Mouse (Mus musculus): ENCODE data around the gene Lrrc45. TPM values are rescaled to one million over a fixed set of nuclear protein-coding genes. Genes with fewer than 3 reads are reported as not detected.
"Not testable (repeated sequence)": the region's sequence is repeated elsewhere in the genome, so short reads cannot be mapped to it uniquely, and the experiment has no call there.

Gene Lrrc45
- total RNA-seq, 2 experiments from 2014 or later: 61.4 to 62.3 TPM

DNA sequence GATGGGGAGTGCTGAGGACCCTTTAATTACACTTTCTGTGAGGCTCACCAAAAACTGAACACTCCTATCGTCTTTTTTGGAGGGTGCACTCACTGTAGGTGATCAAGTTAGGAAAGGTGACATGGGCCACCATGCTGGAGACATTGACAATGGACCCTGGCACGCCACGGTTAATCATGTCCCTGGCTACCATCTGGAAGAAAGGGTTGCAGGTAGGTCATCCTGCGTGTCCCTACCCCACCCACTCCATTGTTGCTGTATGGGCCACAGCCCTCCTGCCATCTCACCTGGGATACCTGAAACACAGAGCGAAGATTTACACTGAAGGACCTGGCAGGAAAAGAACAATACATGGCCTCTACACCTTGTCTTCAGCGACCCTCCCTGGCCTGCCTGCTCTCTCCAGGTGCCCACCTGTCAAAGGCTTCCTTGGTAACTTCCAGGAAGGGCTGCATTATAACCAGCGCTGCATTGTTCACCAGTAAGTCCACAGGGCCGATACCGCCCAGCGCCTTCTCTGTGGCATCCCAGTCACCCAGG is 16.7 kb downstream of the Lrrc45 start:
- no peak for TF ChIP-seq CTCF (IDR thresholded peaks at IDR 0.05)
- intact Hi-C loops (cut with DNase I): no loop called here

DNA sequence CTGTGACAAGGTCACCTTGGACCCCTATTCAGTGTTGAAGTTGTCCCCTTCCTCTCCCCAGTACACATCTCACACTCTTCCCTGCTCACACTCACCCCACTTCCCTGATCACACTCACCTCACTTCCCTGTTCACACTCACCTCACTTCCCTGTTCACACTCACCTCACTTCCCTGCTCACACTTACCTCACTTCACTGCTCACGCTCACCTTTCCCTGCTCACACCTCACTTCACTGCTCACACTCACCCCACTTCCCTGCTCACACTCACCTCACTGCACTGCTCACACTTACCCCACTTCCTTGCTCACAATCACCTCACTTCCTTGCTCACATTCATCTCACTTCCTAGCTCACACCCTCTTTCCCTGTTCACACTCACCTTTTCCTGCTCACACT is 17.7 kb downstream of the Lrrc45 start:
- DNase-seq (ENCODE audit: extremely low spot score in 1 of 2, low spot score in 2 of 2): no peak
- no peak for TF ChIP-seq CTCF (IDR thresholded peaks at IDR 0.05)
- intact Hi-C loops (cut with DNase I): no loop called here
- no peak overlapping the region for H3K27ac ChIP-seq
- H3K4me3 ChIP-seq: no peak overlapping the region

More for the DNA sequence above, 16.7 kb downstream of the Lrrc45 start:
- Histone ChIP-seq H3K27ac (no peak overlapping the region), H3K4me3 (no peak overlapping the region)
- no peak for DNase-seq (ENCODE audit: extremely low spot score in 1 of 2, low spot score in 2 of 2)

DNA sequence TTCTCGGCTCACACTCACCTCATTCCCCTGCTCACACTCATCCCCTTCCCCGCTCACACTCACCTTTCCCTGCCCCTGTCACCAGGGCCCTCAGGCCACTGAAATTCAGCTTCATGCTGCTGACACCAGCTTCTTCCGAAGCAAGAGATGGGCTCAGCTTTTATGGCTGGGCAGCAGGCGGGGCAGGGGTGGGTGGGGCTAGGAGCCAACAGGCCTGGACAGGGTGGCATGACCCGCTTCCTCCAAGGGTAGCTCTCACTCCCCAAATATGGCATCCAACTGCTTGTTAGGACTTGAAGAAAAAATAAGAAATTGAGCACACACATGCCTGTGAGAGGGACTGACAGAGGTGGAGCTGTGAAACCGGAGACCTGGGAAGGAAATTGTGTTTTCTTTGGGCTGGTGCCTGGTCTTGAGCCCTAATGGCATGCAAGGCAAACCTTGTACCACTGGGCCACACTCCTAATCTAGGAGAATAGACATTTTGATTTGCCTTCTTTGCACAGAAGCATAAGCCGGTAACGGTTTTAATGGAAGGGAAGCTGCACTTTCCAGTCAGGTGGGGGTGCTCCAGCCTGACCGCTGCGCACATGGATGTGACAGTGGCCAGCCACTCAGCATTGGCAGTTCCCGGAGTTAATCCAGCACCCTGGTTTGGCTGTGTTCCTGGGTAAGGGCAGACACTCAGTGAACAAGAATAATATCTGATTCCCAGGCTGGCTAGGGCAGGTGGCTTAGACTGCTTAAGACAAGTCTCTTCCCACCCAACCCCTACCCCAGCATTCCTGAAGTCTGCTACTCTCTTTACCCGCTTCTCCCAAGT is 18.3 kb downstream of the Lrrc45 start, which contains the start of gene Cbr2:
Gene Cbr2 (minus strand): TSS at position 257 of the 823 bp plus-strand sequence.
- intact Hi-C loops (cut with DNase I): no loop called here
- H3K27ac ChIP-seq: no peak within 1 kb of the TSS
- no peak for TF ChIP-seq CTCF (IDR thresholded peaks at IDR 0.05)
- H3K4me3 ChIP-seq: no peak within 1 kb of the TSS
- no peak for DNase-seq (ENCODE audit: extremely low spot score in 1 of 2, low spot score in 2 of 2)

DNA sequence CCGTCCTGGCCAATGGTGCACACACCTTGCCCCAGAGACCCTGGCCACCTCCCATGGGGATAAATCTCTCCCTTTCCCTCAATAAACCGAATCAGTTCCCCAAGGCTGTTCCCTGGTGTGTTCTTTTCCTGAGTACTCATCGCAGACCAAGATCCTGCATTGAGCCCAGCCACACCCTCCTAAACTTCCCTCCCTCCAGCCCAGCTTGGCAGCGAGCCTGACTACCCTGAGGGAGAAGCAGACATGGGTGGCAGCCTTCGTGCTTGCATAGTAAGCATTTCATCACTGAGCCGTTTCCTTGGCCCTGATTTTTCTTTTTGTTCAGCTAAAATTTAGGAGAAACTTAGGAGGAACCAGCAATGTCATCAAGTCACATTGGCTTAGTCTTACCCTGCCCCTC is 19.8 kb downstream of the Lrrc45 start:
- intact Hi-C loops (cut with DNase I): no loop called here
- TF ChIP-seq CTCF (IDR thresholded peaks at IDR 0.05): no peak
- Histone ChIP-seq H3K27ac (no peak overlapping the region), H3K4me3 (no peak overlapping the region)
- no peak for DNase-seq (ENCODE audit: extremely low spot score in 1 of 2, low spot score in 2 of 2)

DNA sequence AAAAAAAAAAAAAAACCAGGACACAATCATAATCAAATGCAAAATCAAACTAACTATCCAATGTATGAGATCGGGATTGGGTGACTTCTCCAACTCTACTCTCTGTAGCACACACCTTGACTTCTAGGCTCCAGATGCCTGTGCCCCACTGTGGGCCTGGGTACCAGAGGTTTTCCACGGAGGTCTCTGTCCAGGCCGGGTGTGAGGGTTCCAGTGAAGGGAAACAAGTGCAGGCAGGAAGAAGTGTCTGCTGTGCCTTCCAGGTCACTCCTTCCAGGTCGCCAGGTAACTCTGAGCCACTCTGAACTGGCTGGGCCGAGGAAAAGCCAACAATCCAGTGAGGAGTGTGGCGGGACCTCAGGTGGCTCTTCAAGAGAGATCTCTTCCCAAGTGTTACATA is 22.7 kb downstream of the Lrrc45 start:
- H3K27ac ChIP-seq: no peak overlapping the region
- no peak for TF ChIP-seq CTCF (IDR thresholded peaks at IDR 0.05)
- intact Hi-C loops (cut with DNase I): no loop called here
- H3K4me3 ChIP-seq: no peak overlapping the region
- no peak for DNase-seq (ENCODE audit: extremely low spot score in 1 of 2, low spot score in 2 of 2)

DNA sequence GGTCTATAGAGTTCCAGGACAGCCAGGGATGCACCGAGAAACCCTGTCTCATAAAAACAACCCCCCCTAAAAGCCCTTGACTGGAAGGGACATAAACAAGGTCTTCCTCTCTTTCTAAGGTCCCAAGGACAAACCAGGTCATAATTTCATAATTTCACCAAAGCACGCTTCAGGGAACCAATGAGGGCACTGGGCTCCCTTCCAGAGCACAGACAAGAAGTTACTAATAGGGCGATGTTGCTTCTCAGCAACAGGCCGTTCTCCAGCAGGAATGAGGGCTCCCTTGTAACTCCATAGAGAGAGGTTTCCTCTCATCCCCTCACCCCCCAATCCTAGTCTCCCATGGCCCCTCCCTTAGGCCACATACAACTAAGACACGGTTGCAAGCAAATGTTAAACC is 27.3 kb downstream of the Lrrc45 start:
- no peak for TF ChIP-seq CTCF (IDR thresholded peaks at IDR 0.05)
- no peak for DNase-seq (ENCODE audit: extremely low spot score in 1 of 2, low spot score in 2 of 2)
- H3K4me3 ChIP-seq: no peak overlapping the region
- intact Hi-C loops (cut with DNase I): no loop called here
- H3K27ac ChIP-seq: no peak overlapping the region

DNA sequence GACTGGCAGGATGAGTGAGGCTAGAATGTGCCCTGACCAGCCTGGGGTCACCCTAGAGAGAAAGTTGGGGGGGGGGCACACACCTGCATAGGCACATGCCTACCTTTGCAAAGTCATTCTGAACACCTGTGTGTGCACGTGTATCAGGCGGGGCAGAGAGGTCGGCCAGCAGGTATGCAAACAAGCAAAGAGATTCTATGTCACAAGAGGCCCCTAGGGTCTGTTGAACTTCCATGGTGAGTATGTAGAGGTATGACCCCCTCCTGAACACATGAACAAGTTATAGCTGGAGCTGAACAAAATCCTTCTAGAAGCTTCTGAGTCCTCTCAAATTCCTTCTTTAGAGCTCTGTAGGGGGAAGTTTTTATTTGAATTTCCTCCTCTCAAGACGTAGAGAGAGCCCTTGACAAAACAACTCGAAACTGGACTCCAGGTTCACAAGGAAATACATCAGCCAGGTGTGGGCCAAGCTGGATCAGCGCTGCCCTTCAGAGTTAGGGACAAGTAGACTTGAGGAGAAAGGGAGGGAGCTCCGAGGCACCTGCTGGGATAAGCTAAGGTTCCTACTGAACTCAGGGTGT is 30.5 kb downstream of the Lrrc45 start:
- intact Hi-C loops (cut with DNase I): no loop called here
- DNase-seq (ENCODE audit: extremely low spot score in 1 of 2, low spot score in 2 of 2): no peak
- no peak for TF ChIP-seq CTCF (IDR thresholded peaks at IDR 0.05)
- Histone ChIP-seq H3K4me3 (no peak overlapping the region), H3K27ac (no peak overlapping the region)

DNA sequence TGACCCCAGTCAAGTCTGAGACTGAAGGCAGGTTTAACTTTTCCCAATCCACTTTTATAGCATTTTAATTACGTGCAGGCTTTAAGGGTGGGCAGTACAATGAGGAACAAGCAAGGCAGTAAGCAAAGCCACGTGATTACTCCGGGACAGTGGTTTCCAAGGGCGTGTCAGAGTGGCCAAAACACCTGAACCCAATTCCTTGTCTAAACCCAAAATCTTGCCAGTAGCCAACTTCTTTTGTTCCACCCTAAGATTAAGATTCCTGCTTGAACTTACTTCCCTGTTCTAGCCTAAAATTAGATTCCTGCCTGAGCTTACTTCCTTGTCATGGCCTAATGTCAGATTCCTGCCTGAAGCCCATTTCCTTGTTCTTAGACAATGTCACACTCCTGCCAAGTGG is 34.2 kb downstream of the Lrrc45 start:
- Histone ChIP-seq H3K27ac (no peak overlapping the region), H3K4me3 (no peak overlapping the region)
- intact Hi-C loops (cut with DNase I): no loop called here
- no peak for DNase-seq (ENCODE audit: extremely low spot score in 1 of 2, low spot score in 2 of 2)
- TF ChIP-seq CTCF (IDR thresholded peaks at IDR 0.05): no peak

DNA sequence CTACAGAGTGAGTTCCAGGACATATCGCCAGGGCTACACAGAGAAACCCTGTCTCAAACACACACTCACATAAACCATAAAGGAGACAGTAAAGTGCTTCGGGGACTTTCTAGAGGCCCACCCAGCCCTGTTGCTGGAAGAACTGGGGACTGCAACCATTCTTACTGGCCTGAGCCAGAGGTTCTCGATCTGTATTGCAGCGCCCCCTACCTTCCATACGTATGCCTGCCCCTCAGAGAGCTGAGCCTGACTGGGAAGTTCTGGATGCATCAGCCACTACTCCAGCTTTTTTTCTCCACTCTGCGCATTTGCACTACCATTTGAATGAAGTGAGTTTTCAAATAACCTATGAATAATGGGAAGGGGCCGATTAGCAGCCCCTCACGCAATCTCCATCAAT is 35.7 kb downstream of the Lrrc45 start:
- Histone ChIP-seq H3K4me3 (no peak overlapping the region), H3K27ac (no peak overlapping the region)
- TF ChIP-seq CTCF (IDR thresholded peaks at IDR 0.05): peak; percentile 49
- intact Hi-C loops (cut with DNase I): no loop called here
- DNase-seq (ENCODE audit: extremely low spot score in 1 of 2, low spot score in 2 of 2): no peak

DNA sequence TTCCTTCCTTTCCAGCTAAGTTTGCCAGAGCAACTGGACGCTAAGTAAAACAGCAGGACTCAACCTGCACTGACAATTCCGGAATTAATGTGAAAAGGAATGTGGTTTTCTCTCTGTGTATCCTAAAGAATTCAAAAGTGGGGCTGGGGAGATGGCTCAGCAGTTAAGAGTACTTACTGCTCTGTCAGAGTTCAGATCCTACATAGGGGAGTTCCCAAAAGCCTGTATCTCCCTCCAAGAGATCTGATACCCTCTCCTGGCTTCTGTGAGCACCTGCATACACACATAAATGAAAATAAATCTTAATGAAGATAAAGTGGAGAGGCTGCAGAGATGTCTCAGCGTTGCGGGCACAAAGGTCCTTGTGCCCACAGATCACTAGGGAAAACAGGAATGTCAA is 37.9 kb downstream of the Lrrc45 start:
- intact Hi-C loops (cut with DNase I): no loop called here
- TF ChIP-seq CTCF (IDR thresholded peaks at IDR 0.05): no peak
- DNase-seq (ENCODE audit: extremely low spot score in 1 of 2, low spot score in 2 of 2): no peak
- no peak overlapping the region for H3K4me3 ChIP-seq
- H3K27ac ChIP-seq: no peak overlapping the region

DNA sequence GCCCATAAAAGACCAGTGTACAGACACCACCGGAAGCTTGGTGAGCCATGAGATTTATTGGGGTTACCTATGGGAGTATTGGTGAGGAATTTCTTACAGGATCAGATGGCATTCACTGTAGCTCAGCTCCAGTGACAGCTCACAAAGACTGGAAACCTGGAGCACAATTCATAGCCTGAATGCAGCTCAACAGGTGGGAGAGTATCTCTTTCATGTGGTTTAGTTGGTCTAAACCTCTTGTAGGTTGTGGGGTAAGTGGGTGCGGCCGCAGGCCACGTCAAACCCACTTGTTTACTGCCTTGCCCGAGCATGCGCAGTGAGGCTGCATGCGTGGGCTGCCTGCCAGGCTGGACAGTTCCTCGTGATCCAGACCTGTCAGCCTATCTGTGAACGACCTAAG is 46.5 kb downstream of the Lrrc45 start:
- no peak overlapping the region for H3K27ac ChIP-seq
- H3K4me3 ChIP-seq: no peak overlapping the region
- DNase-seq (ENCODE audit: extremely low spot score in 1 of 2, low spot score in 2 of 2): no peak
- no peak for TF ChIP-seq CTCF (IDR thresholded peaks at IDR 0.05)
- intact Hi-C loops (cut with DNase I): no loop called here

DNA sequence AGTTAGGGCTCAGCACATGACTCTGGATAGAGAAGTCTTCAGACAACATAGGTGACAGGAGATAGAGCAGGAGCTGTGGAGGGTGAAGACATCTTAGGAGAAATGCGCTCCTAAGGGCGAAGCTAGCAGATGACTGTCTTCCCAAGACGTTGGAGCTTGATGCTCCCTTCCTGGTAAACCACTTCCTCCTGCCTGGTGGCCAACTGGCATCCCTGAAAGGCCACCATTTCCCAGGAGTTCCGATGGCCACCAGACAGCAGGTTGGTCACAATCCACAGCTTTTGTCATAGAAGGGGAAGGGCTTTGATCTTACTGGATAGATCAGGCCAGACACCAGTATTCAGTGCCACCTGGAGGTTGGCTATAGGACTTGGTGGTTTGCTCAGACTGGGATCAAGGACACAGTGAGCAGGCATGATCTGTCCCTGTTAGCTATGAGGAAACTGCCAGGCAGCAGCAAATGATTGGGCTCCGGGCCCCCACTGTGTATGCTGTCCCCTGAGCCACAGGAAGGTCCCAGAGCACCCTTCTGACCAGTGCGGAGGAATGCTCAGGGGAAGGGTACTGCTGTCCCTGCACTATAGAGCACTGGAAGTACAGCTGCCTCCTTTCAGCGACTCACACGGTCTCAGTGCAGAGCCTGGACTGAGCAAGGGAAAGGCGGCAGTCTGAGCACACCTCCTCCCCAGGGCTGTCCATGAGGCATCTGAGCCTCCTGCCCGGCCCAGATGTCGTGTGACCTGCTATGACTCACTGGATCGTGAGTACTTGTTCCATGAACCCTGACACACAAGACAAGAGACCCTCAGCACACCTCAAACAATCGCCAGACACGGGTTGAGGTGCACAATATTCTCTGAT is 48.3 kb downstream of the Lrrc45 start:
- H3K4me3 ChIP-seq: no peak overlapping the region
- no peak for TF ChIP-seq CTCF (IDR thresholded peaks at IDR 0.05)
- no peak overlapping the region for H3K27ac ChIP-seq
- intact Hi-C loops (cut with DNase I): no loop called here
- no peak for DNase-seq (ENCODE audit: extremely low spot score in 1 of 2, low spot score in 2 of 2)

DNA sequence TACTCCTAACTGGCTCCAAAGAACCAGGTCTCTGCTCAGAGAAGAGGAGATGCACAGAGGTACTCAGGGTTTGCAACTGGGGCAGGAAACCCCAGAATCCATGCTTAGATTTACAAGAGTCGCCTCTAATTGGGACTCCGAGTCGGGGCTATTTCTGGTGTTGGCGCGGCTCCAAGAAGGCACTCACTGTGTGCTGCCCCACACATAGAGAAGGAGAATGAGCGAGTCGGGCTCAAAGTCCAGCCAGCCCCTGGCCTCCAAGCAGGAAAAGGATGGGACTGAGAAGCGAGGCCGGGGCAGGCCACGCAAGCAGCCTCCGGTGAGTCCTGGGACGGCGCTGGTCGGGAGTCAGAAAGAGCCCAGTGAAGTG is 48.9 kb downstream of the Lrrc45 start, which contains the start of gene Hmga1b:
Gene Hmga1b (plus strand): TSS at position 123 of the 370 bp plus-strand sequence.
- intact Hi-C loops (cut with DNase I); DNase-seq (ENCODE audit: extremely low spot score in 1 of 2, low spot score in 2 of 2); H3K4me3 ChIP-seq; H3K27ac ChIP-seq: not testable (repeated sequence)

DNA sequence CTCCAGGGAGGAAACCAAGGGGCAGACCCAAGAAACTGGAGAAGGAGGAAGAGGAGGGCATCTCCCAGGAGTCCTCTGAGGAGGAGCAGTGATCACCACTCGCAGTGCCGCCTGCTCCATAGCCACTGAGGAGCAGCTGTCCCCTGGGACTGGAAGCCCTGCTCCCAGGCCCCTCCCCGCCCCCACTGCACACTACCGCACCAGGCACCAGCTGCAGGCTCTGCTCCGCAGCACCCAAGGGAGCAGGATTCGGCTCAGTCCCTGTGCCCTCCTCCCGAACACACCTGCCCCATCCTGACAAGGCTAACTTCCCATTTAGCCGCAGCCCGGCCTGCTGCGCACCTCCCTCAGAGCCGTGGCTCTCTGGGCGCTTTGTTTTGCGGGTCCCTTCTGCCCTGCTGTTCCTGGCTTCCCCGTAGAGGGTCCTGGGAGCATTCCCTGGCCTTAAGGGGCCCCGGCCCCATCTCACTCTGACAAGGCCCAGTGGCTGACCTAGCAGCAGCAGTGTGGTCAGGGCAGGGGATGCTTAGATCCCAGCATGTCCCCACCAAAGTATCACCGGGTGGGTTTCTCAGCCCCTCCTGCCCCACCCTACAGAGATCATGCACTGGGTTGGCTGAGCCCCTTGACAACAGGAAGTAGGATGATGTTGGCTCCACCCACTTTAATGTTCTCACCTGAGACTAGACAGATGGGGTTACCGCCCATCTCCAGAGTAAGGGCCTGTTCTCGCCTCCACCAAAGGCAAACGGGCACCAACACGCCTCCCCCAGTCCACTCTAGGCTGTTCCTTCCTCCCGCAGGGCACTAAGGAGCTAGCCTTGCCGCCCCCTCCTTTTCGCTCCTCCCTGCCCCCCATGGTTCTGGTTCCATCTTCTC is 49.6 kb downstream of the Lrrc45 start:
- intact Hi-C loops (cut with DNase I); H3K4me3 ChIP-seq; H3K27ac ChIP-seq; DNase-seq (ENCODE audit: extremely low spot score in 1 of 2, low spot score in 2 of 2): not testable (repeated sequence)

DNA sequence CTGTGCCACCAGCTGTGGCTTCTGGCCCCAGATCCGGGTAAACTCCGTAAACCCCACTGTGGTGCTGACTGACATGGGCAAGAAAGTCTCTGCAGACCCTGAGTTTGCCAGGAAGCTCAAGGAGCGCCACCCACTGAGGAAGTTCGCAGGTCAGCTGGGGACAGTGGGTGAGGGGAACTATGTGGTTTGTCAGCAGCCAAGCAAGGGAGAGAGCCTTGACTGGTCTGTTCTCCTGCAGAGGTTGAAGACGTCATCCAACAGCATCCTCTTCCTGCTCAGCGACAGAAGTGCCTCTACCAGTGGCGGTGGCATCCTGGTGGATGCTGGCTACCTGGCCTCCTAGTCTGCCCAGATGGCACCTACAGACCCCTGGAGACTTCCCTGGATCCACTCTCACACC is 53.3 kb downstream of the Lrrc45 start:
- DNase-seq (ENCODE audit: extremely low spot score in 1 of 2, low spot score in 2 of 2); H3K4me3 ChIP-seq; intact Hi-C loops (cut with DNase I); H3K27ac ChIP-seq: not testable (repeated sequence)

Measured in left cerebral cortex, adult 2 months (tissue).